Mouse (Mus musculus): ENCODE measurements at regions not wholly inside any gene's neighbourhood (a gene's known extent, or its start where the extent isn't known, plus 50 kb on each side); places are given as distances from the start of the nearest gene placed in this dataset.

DNA sequence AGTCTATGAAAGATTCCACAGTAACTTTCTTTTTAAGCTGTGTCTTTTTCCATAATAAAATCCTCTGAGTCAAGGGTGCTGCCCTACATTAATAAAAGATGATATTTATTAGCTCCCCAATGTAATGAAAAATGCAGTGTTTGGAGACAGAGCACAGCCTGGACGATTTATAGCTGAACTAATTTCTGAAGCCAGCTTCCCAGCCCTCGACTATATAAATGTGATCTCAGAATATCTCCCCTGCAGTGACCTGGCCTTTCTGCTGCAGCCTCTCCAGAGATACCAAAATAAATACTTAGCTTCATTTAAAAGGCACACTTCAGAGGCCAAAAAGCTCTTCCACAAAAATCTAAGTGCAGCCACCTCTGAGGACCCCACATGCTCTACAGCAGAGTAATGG lies 534.7 kb downstream of the Zfp619 start:
- in situ Hi-C loops (cut with MboI, MseI), result no loop called here

DNA sequence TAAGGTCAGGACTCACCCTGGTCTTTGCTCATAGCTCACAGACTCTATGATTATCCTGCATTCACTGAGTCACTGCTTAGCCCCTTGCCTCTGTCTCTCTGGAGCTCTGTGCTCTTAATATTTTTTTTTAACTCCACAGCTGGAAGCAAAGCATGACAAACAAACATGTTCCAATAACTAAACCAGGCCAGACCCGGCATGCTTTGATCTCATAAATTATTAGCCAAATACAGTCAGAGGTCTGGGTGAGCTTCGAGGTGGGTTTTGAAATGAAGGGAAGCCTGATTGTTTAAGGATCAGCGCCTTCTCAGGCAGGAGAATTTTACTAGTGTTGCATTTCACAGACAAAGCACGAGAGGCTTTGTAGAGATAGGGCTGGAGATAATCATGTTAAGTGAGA lies 541.3 kb downstream of the Zfp619 start:
- in situ Hi-C loops (cut with MboI, MseI), result no loop called here

DNA sequence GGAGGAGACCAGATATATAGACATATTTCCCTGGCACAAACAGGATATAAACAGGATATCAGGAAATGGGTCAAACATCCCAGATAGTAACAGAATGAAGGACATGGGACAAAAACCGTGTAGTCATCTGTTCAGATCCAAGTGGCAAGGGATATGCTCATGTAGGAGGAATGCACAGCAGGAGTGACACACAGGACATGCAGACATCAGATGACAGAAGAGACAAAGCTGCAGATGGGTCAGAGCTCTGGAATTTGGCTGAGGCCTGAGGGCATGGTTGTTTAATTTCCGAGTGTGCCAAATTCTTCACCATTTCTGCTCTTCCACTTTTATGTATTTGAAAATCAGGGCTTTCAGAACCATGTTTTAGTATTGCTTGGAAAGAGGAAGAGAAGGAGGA lies 547.1 kb downstream of the Zfp619 start:
- in situ Hi-C loops (cut with MboI, MseI), result no loop called here

DNA sequence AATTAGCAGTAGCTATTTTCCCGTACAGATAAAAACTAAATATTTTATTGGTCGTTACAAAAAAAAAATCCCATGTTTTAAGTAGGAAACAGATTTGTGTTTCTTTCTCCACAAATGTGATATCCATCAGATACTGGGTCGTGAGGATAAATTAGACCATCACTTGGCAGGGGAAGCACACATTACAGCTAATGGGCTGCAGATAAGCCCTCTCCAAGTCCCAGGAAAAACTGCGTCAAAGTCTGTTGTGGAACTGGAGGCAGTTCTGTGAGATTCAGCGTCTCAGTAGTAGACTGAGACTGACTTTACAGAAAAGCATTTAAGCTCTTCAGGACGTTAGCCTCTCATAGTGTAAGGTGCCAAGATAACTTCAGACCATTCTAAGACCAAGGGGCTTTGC lies 548.0 kb downstream of the Zfp619 start:
- in situ Hi-C loops (cut with MboI, MseI), result no loop called here

DNA sequence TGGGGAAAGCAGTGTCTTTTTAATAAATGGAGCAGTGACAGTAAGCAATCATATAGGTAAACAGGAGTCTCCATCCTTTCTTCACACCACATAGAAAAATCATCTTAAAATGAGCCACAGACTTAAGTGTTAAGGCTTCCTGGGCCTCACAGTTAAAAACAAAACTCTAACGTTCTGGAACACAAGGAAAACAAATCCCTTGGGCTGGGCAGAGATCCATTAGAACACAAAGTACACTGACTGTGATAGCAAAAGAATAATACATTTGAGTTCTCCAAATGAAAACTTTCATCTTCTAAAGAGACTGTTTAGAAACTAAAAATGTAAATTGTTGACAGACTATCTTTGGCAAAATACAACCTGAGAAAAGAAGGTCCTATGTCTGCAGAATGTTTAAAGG lies 549.8 kb downstream of the Zfp619 start:
- in situ Hi-C loops (cut with MboI, MseI), result no loop called here

DNA sequence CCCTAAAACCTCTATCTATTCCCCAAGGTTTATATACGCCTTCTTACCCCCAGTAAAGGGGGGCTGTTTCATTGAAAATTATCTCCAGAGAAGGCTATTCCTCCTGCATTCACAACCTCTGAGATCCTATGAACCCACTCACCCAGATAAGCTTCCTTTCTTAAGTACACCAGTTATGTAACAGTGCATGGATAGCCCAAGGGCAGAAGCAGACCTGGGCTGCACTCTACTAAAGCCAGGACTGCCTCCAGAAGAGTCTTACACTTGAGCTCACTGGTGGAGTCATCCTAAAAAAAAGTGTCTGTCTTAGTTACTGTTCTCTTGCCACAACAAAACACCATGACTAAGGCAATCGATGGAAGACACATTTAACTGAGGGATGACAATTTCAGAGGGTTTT lies 553.7 kb downstream of the Zfp619 start:
- in situ Hi-C loops (cut with MboI, MseI), result no loop called here

DNA sequence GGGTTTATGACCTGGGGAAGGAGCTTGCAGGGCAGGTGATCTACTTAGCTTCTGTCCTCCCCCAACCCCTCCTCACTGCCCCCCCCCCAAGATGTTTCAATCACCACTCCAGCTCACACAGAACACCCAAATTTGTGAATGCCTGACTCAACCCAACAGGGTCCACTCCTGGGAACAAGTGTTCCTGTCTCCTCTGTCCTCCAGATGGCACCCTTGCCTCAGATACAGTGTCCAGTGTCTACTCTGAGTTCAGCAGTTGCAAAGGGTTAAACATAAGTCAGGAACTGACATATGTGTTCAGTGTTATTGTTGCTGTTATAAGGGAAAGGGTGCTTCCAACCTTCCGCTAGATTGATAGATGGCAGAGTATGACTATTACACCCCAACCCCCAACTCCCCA lies 554.9 kb downstream of the Zfp619 start:
- in situ Hi-C loops (cut with MboI, MseI), result no loop called here

DNA sequence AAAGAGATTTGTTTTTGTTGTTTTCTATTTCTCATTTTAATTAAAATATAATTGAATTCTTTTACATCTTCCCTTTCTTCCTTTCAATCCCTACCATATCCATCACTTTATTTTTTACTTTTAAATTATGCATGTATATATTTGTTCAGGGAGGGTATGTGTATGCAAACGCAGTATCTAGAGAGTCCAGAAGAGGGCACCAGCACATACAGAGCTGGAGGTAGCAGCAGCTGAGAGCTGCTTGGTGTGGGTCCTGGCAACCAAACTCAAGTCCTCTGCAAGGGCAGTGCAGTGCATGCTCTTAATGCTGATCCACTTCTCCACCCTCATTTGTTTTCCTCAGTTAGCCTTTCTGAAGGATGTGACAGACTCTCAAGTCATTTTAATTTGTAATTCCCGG lies 568.7 kb downstream of the Zfp619 start:
- in situ Hi-C loops (cut with MboI, MseI), result no loop called here

DNA sequence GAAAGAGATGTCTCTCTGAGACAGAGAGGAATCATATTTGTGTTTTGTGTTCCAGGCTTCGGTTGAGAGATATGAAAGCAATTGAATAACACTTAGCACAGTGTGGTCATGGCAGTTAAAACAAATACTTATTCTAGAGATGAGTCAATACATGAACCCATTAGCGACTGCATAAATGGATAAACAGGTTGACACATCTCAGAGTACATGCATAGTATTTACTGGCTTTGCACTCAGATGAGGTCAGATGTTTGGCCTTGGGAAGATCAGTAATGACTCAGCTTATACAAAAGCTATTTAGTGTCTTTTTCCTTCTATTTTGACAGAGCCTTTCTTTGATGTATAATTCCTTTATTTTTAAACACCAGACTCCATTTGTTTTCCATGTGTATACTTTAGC lies 579.5 kb downstream of the Zfp619 start:
- in situ Hi-C loops (cut with MboI, MseI), result no loop called here

DNA sequence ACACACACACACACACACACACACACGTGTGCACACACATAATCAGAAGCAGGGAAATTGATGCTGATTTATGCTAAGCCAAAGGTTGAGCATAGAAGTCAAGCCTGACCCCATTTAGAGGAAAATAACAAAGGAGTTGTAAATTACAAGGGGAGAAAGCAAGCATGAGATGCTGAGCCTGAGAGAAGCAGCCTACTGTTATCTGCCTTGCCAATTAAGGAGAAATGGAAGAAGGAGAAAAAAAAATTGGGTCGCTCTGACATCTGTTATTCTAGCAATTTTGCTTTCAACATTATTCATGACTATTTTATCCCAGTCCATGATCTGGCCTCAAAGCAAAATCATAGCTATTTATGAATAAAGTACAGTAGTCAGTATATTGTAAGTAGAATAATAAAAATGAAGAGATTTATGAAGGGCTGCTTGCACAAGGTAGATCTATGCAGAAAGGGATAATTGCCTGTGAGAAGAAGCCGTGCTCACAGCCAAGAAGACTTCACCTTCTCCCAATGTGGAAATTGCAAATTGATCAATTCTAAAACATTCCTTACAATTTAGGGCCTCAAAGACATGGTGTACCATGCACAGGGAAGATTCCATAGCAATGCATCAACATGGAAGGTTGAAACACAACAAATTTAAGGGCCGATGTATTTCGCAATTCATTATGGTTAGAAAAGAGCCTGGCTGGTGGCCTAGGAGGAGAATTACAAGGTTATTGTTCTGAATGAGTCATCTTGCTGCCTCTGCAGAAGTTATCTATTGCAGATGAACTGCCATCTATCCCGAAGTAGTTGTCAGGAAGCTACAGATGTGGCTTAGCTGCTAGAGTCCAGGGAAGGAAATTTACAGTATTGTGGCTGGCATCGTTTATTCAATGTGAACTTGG lies 585.7 kb downstream of the Zfp619 start:
- in situ Hi-C loops (cut with MboI, MseI), result no loop called here

DNA sequence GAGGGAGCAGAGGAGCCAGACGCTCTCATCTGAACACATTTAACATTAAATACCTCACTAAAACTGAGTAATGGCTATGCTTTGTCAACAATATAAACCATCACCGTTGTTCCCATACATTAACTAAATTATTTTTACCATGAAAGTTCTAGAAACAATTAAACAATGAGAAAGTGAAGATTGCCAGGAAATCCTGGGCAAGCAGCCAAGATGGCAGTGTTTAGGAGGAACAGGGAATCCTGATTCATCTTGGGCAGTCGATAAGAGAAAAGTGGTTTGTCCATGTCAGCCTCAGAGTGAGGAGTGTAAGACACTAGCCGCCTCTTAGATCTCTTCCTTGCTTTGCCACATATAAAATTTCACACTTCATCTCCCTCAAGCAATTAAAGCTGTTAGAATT lies 625.3 kb downstream of the Zfp619 start:
- in situ Hi-C loops (cut with MboI, MseI), result no loop called here

DNA sequence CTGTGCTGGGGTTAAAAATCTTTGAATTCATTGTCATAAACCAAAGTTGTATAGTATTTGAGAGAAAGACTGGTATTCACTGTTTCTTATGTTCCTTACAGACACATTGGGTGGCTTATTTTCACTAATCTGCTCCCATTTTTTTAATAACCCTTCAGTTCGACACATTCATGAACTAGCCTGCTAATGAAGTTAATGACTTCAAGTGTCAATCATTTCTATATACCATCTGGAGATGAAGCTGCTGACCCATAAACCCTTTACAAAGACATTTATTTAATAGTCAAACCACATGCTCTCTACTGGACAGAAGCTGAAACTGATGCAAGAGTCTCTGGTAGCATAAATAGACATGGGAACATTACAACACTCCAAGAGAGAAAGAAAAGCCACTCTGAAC lies 626.9 kb downstream of the Zfp619 start:
- in situ Hi-C loops (cut with MboI, MseI), result no loop called here

DNA sequence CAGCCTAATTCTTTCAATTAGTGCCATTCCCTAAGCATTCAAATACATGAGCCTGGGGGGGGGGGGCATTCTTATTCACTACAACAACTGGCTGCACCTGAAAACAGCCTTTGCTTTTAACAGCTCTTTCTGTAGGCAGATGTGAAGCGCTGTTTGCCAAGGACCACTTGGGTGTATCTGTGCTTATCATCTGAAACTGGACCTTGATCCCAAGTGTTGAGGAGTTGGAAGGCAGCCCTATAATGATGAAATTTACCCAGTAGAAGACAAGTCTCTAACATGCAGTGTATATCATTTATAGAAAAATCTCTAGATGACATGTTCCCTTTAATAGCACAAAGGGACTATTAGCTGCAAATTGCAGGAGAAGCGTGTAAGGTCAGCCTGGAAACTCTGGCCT lies 660.0 kb downstream of the Zfp619 start:
- in situ Hi-C loops (cut with MboI, MseI), result no loop called here

DNA sequence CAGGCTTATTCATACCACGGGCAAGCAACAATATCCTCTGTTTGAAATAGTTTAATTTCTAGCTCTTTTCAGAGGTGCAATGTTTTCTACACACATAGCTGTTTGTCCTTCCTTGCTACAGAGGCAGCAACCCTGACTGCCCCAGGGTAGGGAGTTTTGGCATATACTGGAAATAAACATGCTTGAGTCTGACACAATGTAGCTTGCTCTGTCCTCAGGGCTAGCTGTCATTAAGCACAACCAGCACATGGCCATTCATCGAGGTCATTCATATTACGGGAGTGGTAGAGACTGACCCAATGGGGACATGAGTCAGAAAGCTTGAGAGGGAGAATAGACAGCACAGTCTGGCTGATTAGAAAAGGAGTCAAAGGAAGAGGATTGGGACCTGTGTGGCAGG lies 677.8 kb downstream of the Zfp619 start:
- in situ Hi-C loops (cut with MboI, MseI), result no loop called here

DNA sequence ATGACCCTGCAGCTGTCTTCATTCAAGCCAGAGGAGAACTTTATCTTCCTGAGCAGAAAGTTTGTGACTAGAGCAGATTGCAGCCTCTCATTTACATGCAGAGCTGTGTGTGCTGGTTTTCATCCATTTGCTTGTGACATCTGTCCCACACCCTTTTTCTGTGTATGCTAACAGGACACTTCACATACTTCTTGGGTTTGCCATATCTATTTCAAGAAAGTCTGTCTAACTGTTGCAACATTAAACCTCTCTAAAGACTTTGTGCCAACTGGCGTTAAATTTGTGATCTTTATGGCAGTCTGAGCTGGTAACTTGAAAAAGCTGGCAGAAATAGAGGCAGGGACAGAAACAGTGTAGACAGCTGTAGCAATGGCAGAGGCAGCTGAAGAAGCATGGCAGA lies 685.0 kb downstream of the Zfp619 start:
- in situ Hi-C loops (cut with MboI, MseI), result no loop called here

DNA sequence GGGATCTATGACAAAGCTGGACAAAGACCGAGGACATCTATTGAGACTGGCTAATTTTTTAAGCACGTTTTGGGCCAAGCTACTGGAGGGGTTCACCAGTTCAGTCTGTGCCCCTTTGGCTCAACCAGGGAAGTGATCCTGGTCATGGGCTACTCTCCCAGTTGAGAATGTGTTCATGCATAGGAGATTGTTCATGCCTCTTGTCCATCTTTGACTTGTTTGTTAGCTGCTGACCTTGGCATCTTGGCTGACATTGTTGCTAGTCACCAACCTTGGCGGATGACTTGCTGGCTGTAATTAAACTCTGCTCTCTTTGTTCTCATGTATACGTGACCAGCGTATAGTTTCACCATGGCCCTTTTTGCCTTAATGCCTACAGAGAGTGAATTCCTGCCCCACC lies 686.2 kb upstream of the Vstm2b start:
- in situ Hi-C loops (cut with MboI, MseI), result no loop called here

DNA sequence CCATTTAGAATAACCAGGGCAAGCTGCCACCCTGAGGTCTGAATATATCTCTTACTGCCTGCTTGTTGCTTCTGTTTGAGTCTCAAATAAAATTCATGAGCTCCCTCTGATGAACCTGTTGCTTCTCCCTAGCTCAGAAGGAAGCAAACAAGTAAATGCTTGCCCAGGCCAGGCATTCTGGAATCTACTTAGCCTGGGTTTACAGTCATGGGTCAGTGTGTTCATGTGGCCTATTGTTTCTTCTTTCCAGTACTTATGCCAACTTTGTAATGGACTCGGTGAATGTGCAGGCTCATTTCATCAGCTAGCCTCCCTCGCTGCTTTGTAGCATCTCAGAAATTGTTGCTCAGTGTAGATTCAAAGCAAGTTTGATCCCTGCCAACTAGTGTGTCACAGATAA lies 685.6 kb upstream of the Vstm2b start:
- in situ Hi-C loops (cut with MboI, MseI), result no loop called here

DNA sequence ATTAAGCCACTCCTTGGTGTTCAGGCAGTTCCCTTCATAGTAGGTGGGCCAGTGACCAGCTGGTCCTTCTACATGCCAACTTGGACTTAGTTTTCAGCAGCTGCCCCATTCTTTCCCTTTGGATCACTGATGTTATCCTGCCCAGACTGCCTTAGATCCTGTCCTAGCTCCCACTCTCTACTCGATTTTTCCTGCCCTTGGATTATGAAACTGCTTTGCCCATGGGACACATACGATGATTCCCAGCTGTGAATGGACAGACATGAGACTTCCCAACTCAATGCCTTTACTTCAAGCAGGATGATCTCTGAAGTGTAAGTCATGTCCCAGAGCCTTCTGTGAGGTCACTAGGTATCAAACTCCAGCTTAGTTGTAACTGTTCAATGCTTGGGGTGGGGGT lies 684.5 kb upstream of the Vstm2b start:
- in situ Hi-C loops (cut with MboI, MseI), result no loop called here

DNA sequence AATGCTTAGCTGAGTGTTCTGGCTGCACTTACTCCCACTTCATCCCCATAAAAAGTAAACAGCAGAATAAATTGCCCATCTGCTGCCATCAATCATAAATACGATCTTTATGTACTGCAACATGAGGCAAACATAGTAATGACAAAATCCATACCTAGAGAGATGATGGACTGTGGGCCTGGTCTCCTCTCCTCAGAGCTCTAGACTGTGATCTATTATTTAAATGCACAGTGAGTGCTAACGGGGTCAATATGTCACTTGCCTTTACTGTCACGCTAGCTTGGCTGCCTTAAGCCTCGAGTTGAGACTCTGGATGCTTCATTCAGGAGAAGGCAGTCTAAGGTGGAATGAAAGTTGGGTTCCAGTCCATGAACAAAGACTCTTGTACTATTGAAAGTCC lies 683.7 kb upstream of the Vstm2b start:
- in situ Hi-C loops (cut with MboI, MseI), result no loop called here

DNA sequence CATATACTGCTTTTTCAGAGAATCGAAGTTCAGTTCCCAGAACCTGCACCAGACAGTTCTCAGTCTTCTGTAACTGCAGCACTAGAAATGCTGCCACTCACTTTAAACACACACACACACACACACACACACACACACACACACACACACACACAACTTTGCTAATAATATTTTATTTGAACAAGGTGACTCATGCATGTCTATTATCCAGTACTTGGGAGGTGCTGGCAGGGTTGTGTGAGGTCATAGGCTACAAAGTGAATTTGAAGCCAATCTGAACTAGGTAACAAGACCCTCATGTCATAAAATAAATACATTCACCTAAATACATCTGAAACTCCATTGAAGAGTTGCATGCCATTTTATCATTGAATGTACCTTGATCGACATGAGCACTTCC lies 682.9 kb upstream of the Vstm2b start:
- in situ Hi-C loops (cut with MboI, MseI), result no loop called here

DNA sequence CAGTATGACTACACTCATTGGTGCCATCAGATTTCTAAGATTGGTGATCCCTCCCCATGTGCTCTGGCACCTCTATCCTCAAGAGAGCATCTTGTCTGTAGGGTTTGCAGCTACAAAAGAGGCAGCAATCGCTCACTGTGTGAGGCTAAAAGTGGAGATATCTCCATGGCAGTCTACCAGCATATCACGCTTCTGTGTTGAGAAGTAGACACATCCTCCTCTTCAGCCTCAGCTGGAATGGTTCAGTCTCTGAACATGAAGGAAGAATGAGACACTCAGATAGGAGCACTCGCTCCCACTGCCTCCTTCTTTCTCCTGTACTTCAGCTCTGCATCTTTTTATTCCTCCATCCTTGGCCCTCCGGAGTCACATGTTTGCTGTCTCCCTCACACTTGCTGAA lies 677.6 kb upstream of the Vstm2b start:
- in situ Hi-C loops (cut with MboI, MseI), result loop anchor here (10.0 kb wide), 1 partner anchor 1684 kb away; no protein-coding TSS in a partner anchor

DNA sequence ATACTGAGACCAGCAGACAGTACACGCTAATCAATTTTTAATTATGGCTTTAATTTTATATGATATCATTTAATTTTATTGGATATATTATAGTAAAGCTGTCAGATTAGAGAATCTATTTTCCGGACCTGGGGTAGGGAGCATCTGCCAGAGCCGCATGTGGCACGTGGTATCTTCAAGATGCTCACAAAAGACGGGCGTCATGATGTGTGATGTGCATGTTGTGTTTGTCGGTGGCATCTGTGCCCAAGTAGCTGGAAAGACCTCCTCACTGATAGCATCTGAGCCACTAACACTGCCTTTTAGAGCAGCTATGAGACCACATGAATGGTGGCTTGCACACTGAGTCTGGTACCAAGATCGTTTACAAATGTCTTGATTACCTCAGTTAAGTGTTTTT lies 652.9 kb upstream of the Vstm2b start:
- in situ Hi-C loops (cut with MboI, MseI), result no loop called here

DNA sequence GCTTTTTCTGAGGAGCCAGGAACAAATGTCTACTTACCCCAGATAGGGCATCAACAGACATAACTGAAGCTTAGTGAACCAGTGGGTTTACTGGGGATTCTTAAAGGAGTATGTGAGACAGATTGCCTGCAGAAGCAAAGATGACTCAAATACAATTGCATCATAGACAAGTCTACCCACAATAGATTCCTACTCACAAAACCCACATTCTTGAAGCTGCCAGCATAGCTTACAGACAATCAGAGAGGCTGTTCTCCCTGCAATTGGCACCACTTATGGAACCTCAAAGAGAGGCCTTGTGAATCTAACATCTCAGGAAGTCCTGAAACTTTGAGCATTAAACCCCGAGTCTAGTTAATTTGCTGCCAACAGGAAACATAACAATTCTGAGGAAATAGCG lies 649.6 kb upstream of the Vstm2b start:
- in situ Hi-C loops (cut with MboI, MseI), result no loop called here

DNA sequence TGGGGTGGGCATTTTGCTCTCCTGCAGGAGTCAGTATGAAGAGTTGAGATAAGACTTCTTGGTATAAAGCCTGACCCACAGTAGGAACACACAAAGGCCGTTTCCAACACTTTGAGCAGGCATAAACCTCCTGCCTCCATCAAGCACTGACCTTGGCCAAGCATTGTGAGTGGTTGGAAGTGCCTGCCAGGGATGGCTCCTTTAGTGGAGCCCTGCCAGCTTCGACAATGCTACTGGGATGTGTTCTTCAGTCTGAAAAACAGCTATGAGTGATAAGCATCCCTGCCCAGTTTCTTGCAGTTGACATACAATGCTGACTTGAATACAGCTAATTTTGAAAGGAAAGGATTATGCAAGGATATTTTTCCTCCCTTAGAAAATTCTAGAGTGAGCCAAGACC lies 644.6 kb upstream of the Vstm2b start:
- in situ Hi-C loops (cut with MboI, MseI), result no loop called here

Measured in regulatory T cell (primary cell).